Mouse (Mus musculus): ENCODE results near the gene Clpb.

GRCm38 (mm10) chr7:101743487-101743886, 80.1 kb downstream of the Clpb start:
- TF ChIP-seq CTCF (IDR thresholded peaks at IDR 0.05; ENCODE audit: low read depth, low read length) (no peak), POLR2A (IDR thresholded peaks at IDR 0.05; ENCODE audit: borderline replicate concordance, low read depth, low read length) (no peak)

All from bone marrow macrophage, adult 2 months (primary cell).